Mouse (Mus musculus): ENCODE data around the gene Gas2l3.

DNA sequence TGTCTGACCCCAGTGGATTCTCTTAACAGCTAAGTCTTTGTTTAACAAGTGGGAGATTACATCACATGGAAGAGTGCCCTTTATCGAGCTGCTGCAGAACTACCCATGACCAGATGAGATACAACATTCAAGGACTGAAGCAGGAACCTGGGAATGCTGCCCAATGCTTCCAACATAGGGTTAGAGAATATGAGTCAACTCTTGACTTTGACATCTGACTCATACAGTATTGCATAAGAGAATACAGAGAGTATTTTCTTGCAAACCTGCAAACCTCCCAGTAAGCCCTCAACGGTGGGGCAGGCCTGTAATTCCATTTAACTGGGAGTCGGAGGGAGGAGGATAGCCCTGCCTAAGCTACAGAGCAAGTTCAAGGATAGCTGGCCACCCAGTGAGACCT lies 15.0 kb upstream of the Gas2l3 start:
- TF ChIP-seq EP300 (IDR thresholded peaks at IDR 0.05; ENCODE audit: insufficient read depth, low read depth, low read length), result no peak
- TF ChIP-seq POLR2A (IDR thresholded peaks at IDR 0.05; ENCODE audit: insufficient read depth, low read depth, low read length), result no peak
- TF ChIP-seq CTCF (IDR thresholded peaks at IDR 0.05), result no peak

Data from heart, adult 2 months (tissue).